Mouse (Mus musculus) G1E-ER4 (cell line): ENCODE results near the gene Nectin3. TPM values are rescaled to one million over a fixed set of nuclear protein-coding genes. Genes with fewer than 3 reads are reported as not detected.

Experiments
- GATA1 ChIP-seq: IDR thresholded peaks from one replicate; pipeline ENCODE4 v1.8.0; 2012; ENCODE audit warnings: low read length, inconsistent platforms
- polyA plus RNA-seq: library from polyadenylated mRNA; stranded (reverse); fragments of >175 nt; gene quantifications from 2 replicates; pipeline ENCODE4 v1.2.3, GENCODE M21; 2012

The Nectin3 gene
- polyA plus RNA-seq, 1 experiment = not detected

DNA sequence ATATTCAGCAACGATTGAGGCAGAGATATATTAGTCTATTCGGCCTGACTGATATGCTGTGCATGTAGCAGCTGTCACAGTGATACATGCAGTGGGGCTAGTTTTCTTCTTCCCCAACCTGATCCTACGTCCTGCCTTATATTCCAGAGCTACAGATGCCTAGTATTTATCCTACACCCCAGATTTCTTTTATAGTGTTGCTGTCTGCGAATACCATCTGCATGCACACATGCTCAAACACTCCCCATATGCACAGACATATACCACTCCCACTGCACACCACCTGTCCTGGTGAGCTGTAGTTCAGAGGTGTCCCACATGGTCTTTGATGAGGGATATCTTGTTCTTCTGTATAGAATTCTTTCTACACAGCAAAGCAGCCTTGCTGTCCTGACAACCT lies 115.0 kb downstream of the Nectin3 start:
- TF ChIP-seq GATA1 = no peak

DNA sequence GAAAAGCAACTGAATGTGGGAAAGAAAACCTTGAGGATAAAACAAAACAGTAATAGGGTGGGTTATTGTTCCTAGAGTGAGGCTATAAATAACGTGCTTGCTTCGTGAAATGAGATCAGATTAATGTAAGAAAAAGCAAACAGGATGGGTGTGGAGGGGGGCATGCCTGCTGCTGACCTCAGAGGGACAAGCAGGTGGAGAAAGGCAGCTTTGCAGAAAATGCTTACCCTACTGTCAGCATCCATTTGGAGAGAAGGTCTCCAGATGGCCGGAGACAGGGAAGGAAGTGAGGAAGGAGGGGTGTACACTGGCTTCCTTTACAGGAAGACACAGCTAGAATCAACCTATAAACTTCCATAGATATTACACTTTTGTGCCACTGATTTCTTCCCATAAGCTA lies 121.8 kb downstream of the Nectin3 start:
- no peak for TF ChIP-seq GATA1

DNA sequence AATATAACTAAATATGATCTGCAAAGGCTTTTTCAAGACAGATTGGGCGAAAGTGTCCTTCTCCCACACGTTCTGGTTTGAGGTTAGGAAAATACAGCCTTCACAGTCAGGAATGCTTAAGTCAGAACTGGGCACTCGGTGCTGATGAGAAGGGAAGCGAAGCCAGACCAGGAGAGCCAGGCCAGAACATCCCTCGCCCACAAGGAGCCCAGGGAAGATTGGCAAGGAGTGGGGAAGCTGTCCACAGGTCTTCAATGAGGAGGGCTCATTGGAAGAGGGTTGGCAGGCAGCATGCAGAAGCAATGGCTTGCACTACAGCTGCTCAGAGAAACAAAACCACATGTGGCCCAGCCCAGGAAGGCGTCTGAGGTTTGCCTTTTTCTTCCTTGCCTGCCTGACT lies 136.3 kb downstream of the Nectin3 start:
- no peak for TF ChIP-seq GATA1

DNA sequence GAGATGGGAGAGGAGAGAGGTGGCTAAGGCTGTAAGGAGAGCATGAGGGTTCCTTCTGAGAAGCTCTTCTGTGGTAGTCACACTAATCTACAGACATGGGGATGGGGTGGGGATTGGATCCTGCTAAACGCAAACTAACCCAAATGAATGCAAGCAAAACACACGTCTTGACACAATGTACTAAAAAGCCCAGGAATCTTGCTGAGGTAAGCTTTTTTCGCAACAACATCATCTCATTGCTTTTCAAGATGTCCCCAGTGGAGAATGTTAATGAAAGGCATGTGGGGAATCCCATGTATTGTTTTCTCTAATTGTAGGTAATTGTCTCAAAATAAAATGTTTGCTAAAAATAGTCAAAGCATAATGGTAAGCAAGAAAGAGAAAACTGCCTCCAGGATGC lies 141.7 kb downstream of the Nectin3 start:
- no peak for TF ChIP-seq GATA1
